Mouse (Mus musculus): ENCODE data around the gene Sema4c. TPM values are rescaled to one million over a fixed set of nuclear protein-coding genes. Genes with fewer than 3 reads are reported as not detected.

Gene Sema4c
- polyA plus RNA-seq, 1 experiment from 2014 or later, result 19.1 TPM

DNA sequence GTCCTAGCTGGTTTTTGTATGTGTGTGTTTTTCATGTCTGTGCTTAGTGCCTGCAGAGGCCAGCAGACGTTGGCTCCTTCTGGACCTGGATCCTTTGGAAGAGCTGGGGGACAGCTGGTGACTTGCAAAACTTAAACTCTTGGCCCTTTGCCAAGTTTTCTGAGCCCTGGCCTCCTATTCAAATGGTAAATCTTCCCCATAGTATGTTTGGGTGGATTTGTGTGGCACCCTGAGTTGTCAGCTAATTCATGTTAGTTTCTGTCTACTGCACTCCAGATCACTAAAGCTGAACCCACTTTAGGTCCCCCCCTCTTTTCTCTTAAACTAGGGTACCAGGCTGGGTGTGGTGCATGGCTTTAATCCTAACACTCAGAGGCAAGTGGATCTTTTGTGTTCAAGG is 29.8 kb downstream of the Sema4c start:
- H3K36me3 ChIP-seq (ENCODE audit: control insufficient read depth, insufficient read depth, low read length), result peaks cover 20% of the 10 kb centered on the region
- no peak overlapping the region for H3K9ac ChIP-seq (ENCODE audit: low read depth, low read length)
- 13% methylated on average over 1 of the region's 1 CpGs for WGBS
- peak; percentile 40; the same call in 1 of the 2 replicates for ATAC-seq
- H3K27ac ChIP-seq (ENCODE audit: low read depth, low read length), result peak overlapping the region; percentile 48; the same call in 1 of the 2 replicates
- peaks cover 2% of the 10 kb centered on the region; the same call in 1 of the 2 replicates for H3K4me1 ChIP-seq (ENCODE audit: control insufficient read depth, insufficient read depth, low read depth, low read length)
- H3K4me2 ChIP-seq (ENCODE audit: low read length), result no peak overlapping the region
- no peaks in the 10 kb centered on the region for H3K27me3 ChIP-seq (replicated peaks; ENCODE audit: control insufficient read depth, insufficient read depth, low read length)
- no peak overlapping the region for H3K4me3 ChIP-seq (ENCODE audit: low read length)
- no peaks in the 10 kb centered on the region for H3K9me3 ChIP-seq (ENCODE audit: control insufficient read depth, low read length)

DNA sequence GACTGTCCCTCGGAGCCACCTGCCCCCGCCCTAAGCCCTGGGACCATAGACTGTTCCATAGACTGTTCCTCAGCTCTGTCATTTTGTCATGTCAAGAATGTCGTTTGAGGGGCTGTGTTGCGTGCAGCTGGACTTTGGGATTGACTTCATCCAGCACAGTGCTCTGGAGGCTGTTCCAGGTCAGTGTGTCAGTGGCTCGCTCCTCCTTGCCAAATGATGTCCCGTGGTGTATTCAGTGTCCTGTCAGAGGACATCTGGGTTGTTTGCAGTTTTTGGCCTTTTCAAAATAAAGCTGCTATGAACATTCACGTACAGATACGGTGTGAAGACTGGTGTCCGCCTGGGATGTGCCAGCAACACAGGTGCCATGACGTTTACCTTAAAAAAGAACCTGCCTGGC is 31.2 kb downstream of the Sema4c start:
- Histone ChIP-seq H3K4me3 (ENCODE audit: low read length) (no peak overlapping the region), H3K36me3 (ENCODE audit: control insufficient read depth, insufficient read depth, low read length) (peaks cover 26% of the 10 kb centered on the region), H3K9ac (ENCODE audit: low read depth, low read length) (no peak overlapping the region), H3K27me3 (replicated peaks; ENCODE audit: control insufficient read depth, insufficient read depth, low read length) (no peaks in the 10 kb centered on the region), H3K27ac (ENCODE audit: low read depth, low read length) (no peak overlapping the region), H3K4me1 (ENCODE audit: control insufficient read depth, insufficient read depth, low read depth, low read length) (peaks cover 2% of the 10 kb centered on the region; the same call in 1 of the 2 replicates), H3K4me2 (ENCODE audit: low read length) (no peak overlapping the region), H3K9me3 (ENCODE audit: control insufficient read depth, low read length) (no peaks in the 10 kb centered on the region)
- WGBS, result 87% methylated on average over 10 of the region's 10 CpGs
- no peak for ATAC-seq

- no peak overlapping the region for H3K9ac ChIP-seq (ENCODE audit: low read depth, low read length)
- H3K27ac ChIP-seq (ENCODE audit: low read depth, low read length), result no peak overlapping the region
- H3K36me3 ChIP-seq (ENCODE audit: control insufficient read depth, insufficient read depth, low read length), result peaks cover 34% of the 10 kb centered on the region
- no peak overlapping the region for H3K4me3 ChIP-seq (ENCODE audit: low read length)
- no peak overlapping the region for H3K4me2 ChIP-seq (ENCODE audit: low read length)
- peaks cover 2% of the 10 kb centered on the region; the same call in 1 of the 2 replicates for H3K4me1 ChIP-seq (ENCODE audit: control insufficient read depth, insufficient read depth, low read depth, low read length)
- no peaks in the 10 kb centered on the region for H3K27me3 ChIP-seq (replicated peaks; ENCODE audit: control insufficient read depth, insufficient read depth, low read length)
- no peak for ATAC-seq
- WGBS, result 88% methylated on average over 12 of the region's 12 CpGs
- no peaks in the 10 kb centered on the region for H3K9me3 ChIP-seq (ENCODE audit: control insufficient read depth, low read length)
Observed at GRCm38 (mm10) chr1:36525774-36526173, 32.4 kb downstream of the Sema4c start.

GRCm38 (mm10) chr1:36524058-36524457 is 34.1 kb downstream of the Sema4c start:
- H3K36me3 ChIP-seq (ENCODE audit: control insufficient read depth, insufficient read depth, low read length), result peaks cover 46% of the 10 kb centered on the region
- no peak overlapping the region for H3K9ac ChIP-seq (ENCODE audit: low read depth, low read length)
- H3K27ac ChIP-seq (ENCODE audit: low read depth, low read length), result no peak overlapping the region
- 82% methylated on average over 5 of the region's 5 CpGs for WGBS
- H3K4me1 ChIP-seq (ENCODE audit: control insufficient read depth, insufficient read depth, low read depth, low read length), result peaks cover 2% of the 10 kb centered on the region; the same call in 1 of the 2 replicates
- H3K9me3 ChIP-seq (ENCODE audit: control insufficient read depth, low read length), result no peaks in the 10 kb centered on the region
- no peak for ATAC-seq
- H3K27me3 ChIP-seq (replicated peaks; ENCODE audit: control insufficient read depth, insufficient read depth, low read length), result no peaks in the 10 kb centered on the region
- no peak overlapping the region for H3K4me2 ChIP-seq (ENCODE audit: low read length)
- H3K4me3 ChIP-seq (ENCODE audit: low read length), result no peak overlapping the region

DNA sequence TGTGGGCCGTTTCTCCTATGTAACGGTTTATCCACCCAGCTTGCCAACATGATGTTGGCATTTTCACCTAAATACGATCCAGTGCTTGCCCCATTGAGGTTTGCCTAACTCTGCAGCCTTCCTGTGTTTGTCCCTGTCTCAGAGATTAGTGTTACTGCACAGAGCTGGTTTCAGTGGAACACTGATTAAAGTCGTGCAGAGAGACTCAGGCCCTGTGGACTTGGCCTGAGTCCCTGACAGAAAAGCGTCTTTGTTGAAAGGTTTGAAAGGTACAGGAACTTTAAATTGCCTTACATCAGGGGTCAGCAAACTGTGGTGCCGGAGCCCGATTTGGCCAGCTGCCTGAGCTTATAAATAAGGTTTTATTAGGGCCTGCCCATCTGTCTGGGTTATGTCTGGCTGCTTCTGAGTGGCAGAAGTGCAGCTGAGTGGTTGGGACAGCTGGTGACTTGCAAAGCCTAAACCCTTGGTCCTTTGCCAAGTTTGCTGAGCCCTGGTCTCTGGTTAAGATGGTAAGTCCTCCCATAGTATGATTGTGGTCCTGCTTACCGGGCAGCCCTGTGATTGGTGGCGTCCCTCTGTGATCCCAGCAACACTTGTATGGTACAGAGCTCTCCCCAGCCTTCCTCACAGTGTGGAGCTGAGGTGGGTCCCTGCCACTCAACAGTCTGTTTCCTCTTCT is 34.7 kb downstream of the Sema4c start:
- no peaks in the 10 kb centered on the region for H3K9me3 ChIP-seq (ENCODE audit: control insufficient read depth, low read length)
- no peak overlapping the region for H3K4me2 ChIP-seq (ENCODE audit: low read length)
- WGBS, result 45% methylated on average over 9 of the region's 9 CpGs
- peaks cover 48% of the 10 kb centered on the region for H3K36me3 ChIP-seq (ENCODE audit: control insufficient read depth, insufficient read depth, low read length)
- ATAC-seq, result peak; percentile 55
- no peaks in the 10 kb centered on the region for H3K27me3 ChIP-seq (replicated peaks; ENCODE audit: control insufficient read depth, insufficient read depth, low read length)
- H3K4me1 ChIP-seq (ENCODE audit: control insufficient read depth, insufficient read depth, low read depth, low read length), result peaks cover 2% of the 10 kb centered on the region; the same call in 1 of the 2 replicates
- no peak overlapping the region for H3K4me3 ChIP-seq (ENCODE audit: low read length)
- H3K9ac ChIP-seq (ENCODE audit: low read depth, low read length), result no peak overlapping the region
- H3K27ac ChIP-seq (ENCODE audit: low read depth, low read length), result no peak overlapping the region

GRCm38 (mm10) chr1:36522210-36522609 is 35.9 kb downstream of the Sema4c start:
- no peak overlapping the region for H3K27ac ChIP-seq (ENCODE audit: low read depth, low read length)
- H3K36me3 ChIP-seq (ENCODE audit: control insufficient read depth, insufficient read depth, low read length), result peaks cover 50% of the 10 kb centered on the region
- no peak for ATAC-seq
- no peaks in the 10 kb centered on the region for H3K27me3 ChIP-seq (replicated peaks; ENCODE audit: control insufficient read depth, insufficient read depth, low read length)
- no peaks in the 10 kb centered on the region; the same call in 1 of the 2 replicates for H3K4me1 ChIP-seq (ENCODE audit: control insufficient read depth, insufficient read depth, low read depth, low read length)
- H3K4me3 ChIP-seq (ENCODE audit: low read length), result no peak overlapping the region
- H3K9me3 ChIP-seq (ENCODE audit: control insufficient read depth, low read length), result no peaks in the 10 kb centered on the region
- 88% methylated on average over 7 of the region's 7 CpGs for WGBS
- no peak overlapping the region for H3K9ac ChIP-seq (ENCODE audit: low read depth, low read length)
- no peak overlapping the region for H3K4me2 ChIP-seq (ENCODE audit: low read length)

- peaks cover 12% of the 10 kb centered on the region for H3K4me1 ChIP-seq (ENCODE audit: control insufficient read depth, insufficient read depth, low read depth, low read length)
- H3K9ac ChIP-seq (ENCODE audit: low read depth, low read length), result no peak overlapping the region
- no peak overlapping the region for H3K4me3 ChIP-seq (ENCODE audit: low read length)
- no peak overlapping the region for H3K27ac ChIP-seq (ENCODE audit: low read depth, low read length)
- no peak for ATAC-seq
- H3K36me3 ChIP-seq (ENCODE audit: control insufficient read depth, insufficient read depth, low read length), result peaks cover 37% of the 10 kb centered on the region
- 86% methylated on average over 11 of the region's 11 CpGs for WGBS
- H3K4me2 ChIP-seq (ENCODE audit: low read length), result no peak overlapping the region
- H3K9me3 ChIP-seq (ENCODE audit: control insufficient read depth, low read length), result no peaks in the 10 kb centered on the region
- no peaks in the 10 kb centered on the region for H3K27me3 ChIP-seq (replicated peaks; ENCODE audit: control insufficient read depth, insufficient read depth, low read length)
Observed at GRCm38 (mm10) chr1:36519626-36520025, 38.5 kb downstream of the Sema4c start.

DNA sequence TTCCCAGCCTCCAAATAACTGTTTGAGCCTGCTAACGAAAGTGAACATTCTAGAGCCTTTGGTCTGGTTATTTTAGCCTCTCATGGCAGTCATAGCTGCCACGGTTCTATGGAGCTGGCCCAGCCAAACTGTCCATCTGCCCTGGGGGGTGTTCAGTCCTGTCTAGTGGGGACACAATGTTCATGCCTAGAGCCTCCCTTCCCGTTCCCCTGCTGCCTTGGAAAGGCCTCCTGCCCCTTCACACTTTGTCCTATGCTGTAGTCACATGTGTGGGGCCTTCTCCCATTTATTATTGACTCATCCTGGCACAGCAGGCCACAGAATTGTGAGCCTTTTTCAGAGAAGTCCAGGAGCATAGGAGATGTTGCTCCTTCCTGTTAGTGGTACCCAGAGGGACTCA is 39.9 kb downstream of the Sema4c start:
- Histone ChIP-seq H3K4me1 (ENCODE audit: control insufficient read depth, insufficient read depth, low read depth, low read length) (peaks cover 25% of the 10 kb centered on the region), H3K9me3 (ENCODE audit: control insufficient read depth, low read length) (no peaks in the 10 kb centered on the region), H3K4me2 (ENCODE audit: low read length) (no peak overlapping the region), H3K9ac (ENCODE audit: low read depth, low read length) (no peak overlapping the region), H3K4me3 (ENCODE audit: low read length) (no peak overlapping the region), H3K36me3 (ENCODE audit: control insufficient read depth, insufficient read depth, low read length) (peaks cover 30% of the 10 kb centered on the region), H3K27ac (ENCODE audit: low read depth, low read length) (no peak overlapping the region), H3K27me3 (replicated peaks; ENCODE audit: control insufficient read depth, insufficient read depth, low read length) (no peaks in the 10 kb centered on the region)
- WGBS, result 83% methylated on average over 3 of the region's 3 CpGs
- ATAC-seq, result no peak

DNA sequence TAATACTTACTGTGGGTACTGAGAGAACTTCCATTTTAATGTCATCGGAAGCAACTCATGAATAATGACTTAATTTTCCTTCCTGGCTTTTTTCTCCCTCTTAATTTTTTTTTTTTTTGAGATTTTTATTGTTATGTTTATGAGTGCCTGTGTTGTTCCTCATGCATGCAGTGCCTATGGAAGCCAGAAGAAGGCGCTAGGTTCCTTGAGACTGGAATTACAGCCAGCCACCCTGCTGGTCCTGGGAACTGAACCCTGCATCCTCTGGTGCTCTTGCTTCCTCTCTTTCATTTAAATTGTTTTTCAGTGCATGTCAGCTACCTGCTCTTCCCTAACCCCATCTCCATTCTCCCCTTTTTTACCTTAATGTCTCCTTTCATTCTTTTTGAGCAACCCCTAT is 44.4 kb downstream of the Sema4c start:
- Histone ChIP-seq H3K4me3 (ENCODE audit: low read length) (peak overlapping the region; percentile 84), H3K27ac (ENCODE audit: low read depth, low read length) (no peak overlapping the region), H3K4me2 (ENCODE audit: low read length) (peak overlapping the region; percentile 92), H3K4me1 (ENCODE audit: control insufficient read depth, insufficient read depth, low read depth, low read length) (peaks cover 28% of the 10 kb centered on the region), H3K9me3 (ENCODE audit: control insufficient read depth, low read length) (no peaks in the 10 kb centered on the region), H3K36me3 (ENCODE audit: control insufficient read depth, insufficient read depth, low read length) (peaks cover 2% of the 10 kb centered on the region; the same call in 1 of the 2 replicates), H3K27me3 (replicated peaks; ENCODE audit: control insufficient read depth, insufficient read depth, low read length) (no peaks in the 10 kb centered on the region), H3K9ac (ENCODE audit: low read depth, low read length) (no peak overlapping the region)
- WGBS, result 33% methylated on average over 2 of the region's 2 CpGs
- no peak for ATAC-seq

Measured in hindbrain, embryonic 16.5 days (tissue).